Mouse (Mus musculus): Measurements from ENCODE around the gene Slc38a9. TPM values are rescaled to one million over a fixed set of nuclear protein-coding genes. Genes with fewer than 3 reads are reported as not detected.
A peak's percentile ranks its signal among the peaks of the same experiment; 100 is the strongest.

Gene Slc38a9
- polyA plus RNA-seq, 1 experiment from 2014 or later = 11.2 TPM

GRCm38 (mm10) chr13:112759364-112759763 is 98.8 kb downstream of the Slc38a9 start:
- H3K4me3 ChIP-seq = no peak overlapping the region
- 75% methylated on average over 9 of the region's 9 CpGs for WGBS
- H3K9ac ChIP-seq = no peak overlapping the region
- peaks cover 44% of the 10 kb centered on the region for H3K4me1 ChIP-seq (replicated peaks)
- no peak overlapping the region for H3K27ac ChIP-seq
- no peak for ATAC-seq (replicated peaks; ENCODE audit: insufficient number of reproducible peaks, insufficient read depth, low FRiP score, low read depth)
- H3K27me3 ChIP-seq = no peaks in the 10 kb centered on the region
- H3K36me3 ChIP-seq = no peaks in the 10 kb centered on the region
- no peak overlapping the region for H3K4me2 ChIP-seq
- no peaks in the 10 kb centered on the region for H3K9me3 ChIP-seq (replicated peaks)

- Histone ChIP-seq H3K27me3 (no peaks in the 10 kb centered on the region), H3K4me1 (replicated peaks) (peaks cover 46% of the 10 kb centered on the region), H3K4me3 (no peak overlapping the region), H3K36me3 (no peaks in the 10 kb centered on the region), H3K27ac (0 out of 2 replicates have a peak overlapping the region, but pooled peaks have one; percentile 6), H3K4me2 (no peak overlapping the region), H3K9ac (no peak overlapping the region), H3K9me3 (replicated peaks) (no peaks in the 10 kb centered on the region)
- no peak for ATAC-seq (replicated peaks; ENCODE audit: insufficient number of reproducible peaks, insufficient read depth, low FRiP score, low read depth)
- WGBS = 56% methylated on average over 15 of the region's 15 CpGs
Measured at GRCm38 (mm10) chr13:112759777-112760537, 99.4 kb downstream of the Slc38a9 start.

GRCm38 (mm10) chr13:112760538-112760881 is 100.0 kb downstream of the Slc38a9 start:
- no peak for ATAC-seq (replicated peaks; ENCODE audit: insufficient number of reproducible peaks, insufficient read depth, low FRiP score, low read depth)
- Histone ChIP-seq H3K27me3 (no peaks in the 10 kb centered on the region), H3K9ac (no peak overlapping the region), H3K4me1 (replicated peaks) (peaks cover 41% of the 10 kb centered on the region), H3K9me3 (replicated peaks) (no peaks in the 10 kb centered on the region), H3K4me3 (no peak overlapping the region), H3K36me3 (no peaks in the 10 kb centered on the region), H3K27ac (0 out of 2 replicates have a peak overlapping the region, but pooled peaks have one; percentile 20), H3K4me2 (no peak overlapping the region)
- 28% methylated on average over 1 of the region's 1 CpGs for WGBS

DNA sequence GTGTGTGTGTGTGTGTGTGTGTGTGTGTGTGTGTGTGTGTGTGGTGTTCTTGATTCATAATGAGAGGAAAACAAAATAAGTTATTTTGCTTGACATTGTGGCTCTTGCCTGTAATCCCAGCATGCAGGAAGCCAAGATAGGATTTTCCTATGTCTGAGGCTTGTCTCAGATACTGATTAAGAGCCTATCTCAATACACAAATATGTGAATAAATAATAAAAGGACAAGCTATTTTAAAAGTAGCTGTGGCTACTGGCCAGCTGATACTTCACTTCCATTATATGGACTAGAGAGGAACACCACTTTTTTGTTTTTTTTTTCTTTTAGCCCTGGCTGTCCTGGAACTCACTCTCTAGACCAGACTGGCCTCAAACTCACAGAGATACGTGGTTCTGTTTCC is 101.2 kb downstream of the Slc38a9 start:
- no peak overlapping the region for H3K9ac ChIP-seq
- no peak overlapping the region for H3K4me3 ChIP-seq
- ATAC-seq (replicated peaks; ENCODE audit: insufficient number of reproducible peaks, insufficient read depth, low FRiP score, low read depth) = no peak
- no peaks in the 10 kb centered on the region for H3K27me3 ChIP-seq
- H3K4me1 ChIP-seq (replicated peaks) = peaks cover 37% of the 10 kb centered on the region
- H3K9me3 ChIP-seq (replicated peaks) = no peaks in the 10 kb centered on the region; the same call in 1 of the 2 replicates
- H3K4me2 ChIP-seq = no peak overlapping the region
- H3K36me3 ChIP-seq = no peaks in the 10 kb centered on the region
- H3K27ac ChIP-seq = peak overlapping the region; percentile 56
- WGBS = 30% methylated on average over 1 of the region's 1 CpGs

- Histone ChIP-seq H3K4me2 (no peak overlapping the region), H3K4me3 (no peak overlapping the region), H3K4me1 (replicated peaks) (peaks cover 37% of the 10 kb centered on the region), H3K9me3 (replicated peaks) (peaks cover 6% of the 10 kb centered on the region; the same call in 1 of the 2 replicates), H3K36me3 (no peaks in the 10 kb centered on the region), H3K9ac (no peak overlapping the region), H3K27ac (peak overlapping the region; percentile 26; the same call in 1 of the 2 replicates), H3K27me3 (no peaks in the 10 kb centered on the region)
- 52% methylated on average over 4 of the region's 4 CpGs for WGBS
- ATAC-seq (replicated peaks; ENCODE audit: insufficient number of reproducible peaks, insufficient read depth, low FRiP score, low read depth) = no peak
Measured at GRCm38 (mm10) chr13:112762548-112762947, 102.0 kb downstream of the Slc38a9 start.

DNA sequence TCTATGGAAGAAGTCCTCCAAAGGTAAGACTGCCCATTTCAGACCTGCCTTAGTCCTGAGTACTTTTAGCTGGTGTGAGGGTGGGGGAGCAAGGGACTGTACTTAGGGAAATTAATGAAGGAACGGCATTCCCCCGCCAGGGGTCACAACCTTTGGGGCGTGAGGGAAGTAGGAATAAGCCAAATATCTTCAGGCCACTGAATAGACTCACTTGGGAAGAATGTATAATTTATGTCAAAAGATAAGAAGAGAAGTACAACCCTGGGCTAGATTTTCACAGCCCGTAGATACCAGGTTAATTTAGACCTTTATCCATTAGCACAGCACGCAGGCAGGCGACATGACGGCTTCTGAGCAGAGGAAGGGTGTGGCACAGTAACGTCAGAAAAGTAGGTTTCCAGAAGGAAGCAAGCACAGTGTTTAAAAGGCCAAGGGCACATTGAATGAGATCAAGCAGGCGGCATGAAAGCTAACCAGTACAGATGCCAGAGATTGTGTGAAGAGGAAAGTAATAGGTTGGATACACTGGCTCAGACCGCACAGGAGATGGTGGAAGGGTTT is 103.1 kb downstream of the Slc38a9 start:
- Histone ChIP-seq H3K4me1 (replicated peaks) (peaks cover 36% of the 10 kb centered on the region), H3K27ac (peak overlapping the region; percentile 48), H3K27me3 (no peaks in the 10 kb centered on the region), H3K4me2 (no peak overlapping the region), H3K9me3 (replicated peaks) (peaks cover 6% of the 10 kb centered on the region; the same call in 1 of the 2 replicates), H3K4me3 (no peak overlapping the region), H3K9ac (no peak overlapping the region), H3K36me3 (no peaks in the 10 kb centered on the region)
- no peak for ATAC-seq (replicated peaks; ENCODE audit: insufficient number of reproducible peaks, insufficient read depth, low FRiP score, low read depth)
- whole genome bisulfite sequencing = 59% methylated on average over 10 of the region's 10 CpGs

GRCm38 (mm10) chr13:112764556-112764955 is 104.0 kb downstream of the Slc38a9 start:
- H3K27me3 ChIP-seq = no peaks in the 10 kb centered on the region
- no peak overlapping the region for H3K9ac ChIP-seq
- peaks cover 6% of the 10 kb centered on the region; the same call in 1 of the 2 replicates for H3K9me3 ChIP-seq (replicated peaks)
- H3K27ac ChIP-seq = peak overlapping the region; percentile 48
- no peaks in the 10 kb centered on the region for H3K36me3 ChIP-seq
- H3K4me3 ChIP-seq = no peak overlapping the region
- ATAC-seq (replicated peaks; ENCODE audit: insufficient number of reproducible peaks, insufficient read depth, low FRiP score, low read depth) = peak; percentile 56; the same call in 1 of the 2 replicates
- no peak overlapping the region for H3K4me2 ChIP-seq
- WGBS = 42% methylated on average over 5 of the region's 5 CpGs
- peaks cover 34% of the 10 kb centered on the region for H3K4me1 ChIP-seq (replicated peaks)

GRCm38 (mm10) chr13:112765654-112766053 is 105.1 kb downstream of the Slc38a9 start:
- no peaks in the 10 kb centered on the region for H3K27me3 ChIP-seq
- no peak overlapping the region for H3K27ac ChIP-seq
- H3K4me3 ChIP-seq = no peak overlapping the region
- WGBS = 83% methylated on average over 3 of the region's 3 CpGs
- H3K9me3 ChIP-seq (replicated peaks) = peaks cover 6% of the 10 kb centered on the region; the same call in 1 of the 2 replicates
- peaks cover 33% of the 10 kb centered on the region for H3K4me1 ChIP-seq (replicated peaks)
- H3K4me2 ChIP-seq = no peak overlapping the region
- H3K36me3 ChIP-seq = no peaks in the 10 kb centered on the region
- H3K9ac ChIP-seq = no peak overlapping the region
- no peak for ATAC-seq (replicated peaks; ENCODE audit: insufficient number of reproducible peaks, insufficient read depth, low FRiP score, low read depth)

- H3K9ac ChIP-seq = no peak overlapping the region
- peaks cover 20% of the 10 kb centered on the region for H3K4me1 ChIP-seq (replicated peaks)
- no peaks in the 10 kb centered on the region for H3K27me3 ChIP-seq
- H3K4me3 ChIP-seq = no peak overlapping the region
- WGBS = 32% methylated on average over 11 of the region's 11 CpGs
- no peak overlapping the region for H3K4me2 ChIP-seq
- peak overlapping the region; percentile 69 for H3K27ac ChIP-seq
- peaks cover 6% of the 10 kb centered on the region; the same call in 1 of the 2 replicates for H3K9me3 ChIP-seq (replicated peaks)
- ATAC-seq (replicated peaks; ENCODE audit: insufficient number of reproducible peaks, insufficient read depth, low FRiP score, low read depth) = peak; percentile 14; the same call in 1 of the 2 replicates
- H3K36me3 ChIP-seq = no peaks in the 10 kb centered on the region
Measured at GRCm38 (mm10) chr13:112770528-112771328, 110.2 kb downstream of the Slc38a9 start.

DNA sequence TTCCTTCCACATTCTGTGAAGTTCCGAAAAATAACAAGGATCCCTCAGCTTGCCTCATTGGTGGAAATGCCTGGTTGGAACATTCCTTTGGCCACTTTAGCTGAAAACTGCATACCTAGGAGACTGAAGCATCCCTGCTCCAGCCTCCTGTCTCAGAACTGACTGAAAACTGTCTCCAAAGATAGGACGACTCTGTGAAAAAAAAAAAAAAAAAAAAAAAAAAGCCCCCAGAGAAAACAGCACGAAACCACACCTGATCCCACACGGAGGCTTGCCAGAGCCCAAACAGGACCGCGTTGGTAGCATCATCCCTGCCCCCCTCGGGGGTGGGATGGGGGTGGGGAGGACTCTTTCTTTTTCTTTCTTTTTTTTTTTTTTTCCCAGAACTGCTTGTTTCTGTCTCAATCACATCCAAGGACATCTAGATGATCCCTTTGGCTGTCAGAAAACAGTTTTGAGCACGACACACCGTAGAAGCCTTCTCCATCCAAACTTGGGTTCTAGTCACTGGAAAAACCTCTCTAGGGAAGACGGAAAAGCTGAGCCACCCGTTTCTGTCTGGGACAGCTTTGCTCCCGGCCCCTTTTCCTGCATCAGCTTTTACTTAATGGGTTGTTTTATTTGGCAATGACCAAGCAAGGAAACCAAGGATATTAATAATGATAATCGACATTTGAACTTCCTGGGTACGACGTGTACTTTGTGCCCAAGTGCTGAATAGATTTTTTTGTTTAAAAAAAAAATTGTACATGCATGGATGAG is 111.1 kb downstream of the Slc38a9 start:
- WGBS = 35% methylated on average over 15 of the region's 15 CpGs
- Histone ChIP-seq H3K4me1 (replicated peaks) (peaks cover 20% of the 10 kb centered on the region), H3K27ac (peak overlapping the region; percentile 69), H3K9me3 (replicated peaks) (peaks cover 6% of the 10 kb centered on the region; the same call in 1 of the 2 replicates), H3K36me3 (no peaks in the 10 kb centered on the region), H3K9ac (no peak overlapping the region), H3K4me3 (no peak overlapping the region), H3K27me3 (no peaks in the 10 kb centered on the region), H3K4me2 (peak overlapping the region; percentile 42)
- ATAC-seq (replicated peaks; ENCODE audit: insufficient number of reproducible peaks, insufficient read depth, low FRiP score, low read depth) = no peak
